Mouse (Mus musculus): ENCODE measurements around the gene Cbx6. TPM values are rescaled to one million over a fixed set of nuclear protein-coding genes. Genes with fewer than 3 reads are reported as not detected.

Cbx6 gene
- polyA plus RNA-seq, 1 experiment from 2014 or later, result 25.4 TPM

GRCm38 (mm10) chr15:79801646-79802045, 32.8 kb downstream of the Cbx6 start:
- H3K4me1 ChIP-seq (ENCODE audit: control insufficient read depth, insufficient read depth, low read length), result peaks cover 15% of the 10 kb centered on the region; the same call in 1 of the 2 replicates
- no peak for ATAC-seq (ENCODE audit: low read depth)
- H3K36me3 ChIP-seq (ENCODE audit: control insufficient read depth, insufficient read depth, low read length), result no peaks in the 10 kb centered on the region
- H3K4me2 ChIP-seq (ENCODE audit: low read depth, low read length), result no peak overlapping the region
- peaks cover 16% of the 10 kb centered on the region for H3K27me3 ChIP-seq (ENCODE audit: control insufficient read depth, insufficient read depth, low read length)
- no peak overlapping the region for H3K4me3 ChIP-seq (ENCODE audit: low read depth, low read length)
- WGBS, result 88% methylated on average over 2 of the region's 2 CpGs
- no peak overlapping the region for H3K9ac ChIP-seq (replicated peaks; ENCODE audit: low read depth, low read length)
- no peak overlapping the region for H3K27ac ChIP-seq (ENCODE audit: low read depth, low read length)
- no peaks in the 10 kb centered on the region for H3K9me3 ChIP-seq (ENCODE audit: control insufficient read depth, low read length)

DNA sequence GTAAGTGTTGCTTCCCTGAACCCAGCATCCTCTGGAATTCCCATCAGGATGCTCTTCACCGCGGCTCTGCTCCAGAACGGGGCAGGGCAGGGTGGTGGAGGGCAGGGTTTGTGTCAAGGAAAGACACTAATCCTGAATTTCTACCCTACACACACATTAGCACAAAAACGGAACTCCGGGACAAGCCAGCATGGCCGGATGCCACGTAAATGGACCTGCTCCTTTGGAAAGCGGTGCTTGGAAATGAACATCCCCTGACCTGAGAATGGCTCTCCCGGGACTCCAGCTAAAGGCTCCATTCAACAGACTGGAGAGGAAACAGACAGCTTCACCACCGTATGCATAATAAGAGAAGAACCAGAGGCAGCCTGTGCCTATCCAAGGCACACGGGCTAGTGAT, 33.8 kb downstream of the Cbx6 start:
- peaks cover 15% of the 10 kb centered on the region; the same call in 1 of the 2 replicates for H3K4me1 ChIP-seq (ENCODE audit: control insufficient read depth, insufficient read depth, low read length)
- H3K36me3 ChIP-seq (ENCODE audit: control insufficient read depth, insufficient read depth, low read length), result no peaks in the 10 kb centered on the region
- H3K9ac ChIP-seq (replicated peaks; ENCODE audit: low read depth, low read length), result no peak overlapping the region
- no peaks in the 10 kb centered on the region for H3K9me3 ChIP-seq (ENCODE audit: control insufficient read depth, low read length)
- no peak overlapping the region for H3K4me2 ChIP-seq (ENCODE audit: low read depth, low read length)
- H3K27ac ChIP-seq (ENCODE audit: low read depth, low read length), result no peak overlapping the region
- 42% methylated on average over 11 of the region's 11 CpGs for WGBS
- no peak for ATAC-seq (ENCODE audit: low read depth)
- H3K4me3 ChIP-seq (ENCODE audit: low read depth, low read length), result no peak overlapping the region
- H3K27me3 ChIP-seq (ENCODE audit: control insufficient read depth, insufficient read depth, low read length), result peaks cover 7% of the 10 kb centered on the region

- Histone ChIP-seq H3K9me3 (ENCODE audit: control insufficient read depth, low read length) (no peaks in the 10 kb centered on the region), H3K4me2 (ENCODE audit: low read depth, low read length) (no peak overlapping the region), H3K36me3 (ENCODE audit: control insufficient read depth, insufficient read depth, low read length) (no peaks in the 10 kb centered on the region), H3K4me1 (ENCODE audit: control insufficient read depth, insufficient read depth, low read length) (peaks cover 6% of the 10 kb centered on the region; the same call in 1 of the 2 replicates), H3K27me3 (ENCODE audit: control insufficient read depth, insufficient read depth, low read length) (peaks cover 4% of the 10 kb centered on the region), H3K9ac (replicated peaks; ENCODE audit: low read depth, low read length) (no peak overlapping the region), H3K4me3 (ENCODE audit: low read depth, low read length) (no peak overlapping the region), H3K27ac (ENCODE audit: low read depth, low read length) (no peak overlapping the region)
- 86% methylated on average over 10 of the region's 10 CpGs for WGBS
- no peak for ATAC-seq (ENCODE audit: low read depth)
Measured at GRCm38 (mm10) chr15:79798591-79798990, 35.9 kb downstream of the Cbx6 start.

GRCm38 (mm10) chr15:79797680-79798079, 36.8 kb downstream of the Cbx6 start:
- Histone ChIP-seq H3K9ac (replicated peaks; ENCODE audit: low read depth, low read length) (no peak overlapping the region), H3K4me2 (ENCODE audit: low read depth, low read length) (no peak overlapping the region), H3K27ac (ENCODE audit: low read depth, low read length) (no peak overlapping the region), H3K4me1 (ENCODE audit: control insufficient read depth, insufficient read depth, low read length) (no peaks in the 10 kb centered on the region; the same call in 1 of the 2 replicates), H3K4me3 (ENCODE audit: low read depth, low read length) (no peak overlapping the region), H3K9me3 (ENCODE audit: control insufficient read depth, low read length) (no peaks in the 10 kb centered on the region), H3K27me3 (ENCODE audit: control insufficient read depth, insufficient read depth, low read length) (no peaks in the 10 kb centered on the region; the same call in 1 of the 2 replicates), H3K36me3 (ENCODE audit: control insufficient read depth, insufficient read depth, low read length) (no peaks in the 10 kb centered on the region)
- 91% methylated on average over 8 of the region's 8 CpGs for WGBS
- ATAC-seq (ENCODE audit: low read depth), result no peak

DNA sequence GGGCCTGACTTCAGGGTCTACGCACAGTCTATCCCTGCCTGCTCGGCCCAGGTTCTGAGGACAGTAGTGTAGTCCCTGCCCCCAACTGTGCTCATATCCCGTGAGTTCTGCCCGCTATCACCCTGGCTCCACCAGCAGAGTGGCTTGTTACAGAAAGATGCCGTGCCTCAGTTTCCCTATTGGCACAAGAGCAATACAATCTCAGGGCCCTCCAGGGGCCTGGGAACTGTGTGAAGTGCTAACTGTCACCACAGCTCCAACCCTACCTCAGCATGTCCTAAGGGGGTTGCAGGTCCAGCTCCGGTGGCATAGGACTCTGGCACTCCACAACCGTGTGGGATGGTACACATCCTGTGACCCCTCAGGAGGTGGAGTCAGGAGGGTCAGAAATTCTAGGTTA, 37.4 kb downstream of the Cbx6 start:
- Histone ChIP-seq H3K4me3 (ENCODE audit: low read depth, low read length) (no peak overlapping the region), H3K4me2 (ENCODE audit: low read depth, low read length) (no peak overlapping the region), H3K9ac (replicated peaks; ENCODE audit: low read depth, low read length) (no peak overlapping the region), H3K9me3 (ENCODE audit: control insufficient read depth, low read length) (no peaks in the 10 kb centered on the region), H3K27ac (ENCODE audit: low read depth, low read length) (no peak overlapping the region), H3K27me3 (ENCODE audit: control insufficient read depth, insufficient read depth, low read length) (no peaks in the 10 kb centered on the region; the same call in 1 of the 2 replicates), H3K36me3 (ENCODE audit: control insufficient read depth, insufficient read depth, low read length) (no peaks in the 10 kb centered on the region), H3K4me1 (ENCODE audit: control insufficient read depth, insufficient read depth, low read length) (no peaks in the 10 kb centered on the region; the same call in 1 of the 2 replicates)
- no peak for ATAC-seq (ENCODE audit: low read depth)
- 82% methylated on average over 7 of the region's 7 CpGs for WGBS

DNA sequence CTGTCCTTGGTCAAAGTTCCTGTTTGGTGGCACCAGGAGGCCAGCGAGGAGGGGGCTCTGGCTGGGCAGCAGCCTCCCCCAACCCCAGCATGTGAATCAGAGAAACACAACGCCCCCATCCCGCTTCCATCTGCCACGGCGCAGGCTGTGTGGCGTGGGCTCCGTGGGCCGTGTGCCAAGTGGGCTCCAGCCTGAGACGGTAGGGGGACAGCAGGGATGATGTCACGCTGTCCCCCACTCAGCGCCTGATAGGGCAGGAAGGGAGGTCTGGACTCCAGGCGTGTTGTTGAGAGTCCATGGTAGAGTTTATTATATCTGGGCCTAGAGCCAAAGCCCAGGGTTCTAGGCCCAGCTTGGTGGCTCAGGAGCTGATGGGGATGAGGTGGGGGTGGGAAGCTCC, 38.2 kb downstream of the Cbx6 start:
- no peak for ATAC-seq (ENCODE audit: low read depth)
- 71% methylated on average over 12 of the region's 12 CpGs for WGBS

GRCm38 (mm10) chr15:79794173-79794572, 40.3 kb downstream of the Cbx6 start:
- Histone ChIP-seq H3K9ac (replicated peaks; ENCODE audit: low read depth, low read length) (no peak overlapping the region), H3K27ac (ENCODE audit: low read depth, low read length) (no peak overlapping the region), H3K4me3 (ENCODE audit: low read depth, low read length) (no peak overlapping the region), H3K4me1 (ENCODE audit: control insufficient read depth, insufficient read depth, low read length) (no peaks in the 10 kb centered on the region), H3K27me3 (ENCODE audit: control insufficient read depth, insufficient read depth, low read length) (no peaks in the 10 kb centered on the region), H3K9me3 (ENCODE audit: control insufficient read depth, low read length) (no peaks in the 10 kb centered on the region), H3K36me3 (ENCODE audit: control insufficient read depth, insufficient read depth, low read length) (no peaks in the 10 kb centered on the region), H3K4me2 (ENCODE audit: low read depth, low read length) (no peak overlapping the region)
- ATAC-seq (ENCODE audit: low read depth), result no peak
- 39% methylated on average over 20 of the region's 20 CpGs for WGBS

More for the DNA sequence above, 38.2 kb downstream of the Cbx6 start:
- Histone ChIP-seq H3K36me3 (ENCODE audit: control insufficient read depth, insufficient read depth, low read length) (no peaks in the 10 kb centered on the region), H3K27me3 (ENCODE audit: control insufficient read depth, insufficient read depth, low read length) (no peaks in the 10 kb centered on the region), H3K9me3 (ENCODE audit: control insufficient read depth, low read length) (no peaks in the 10 kb centered on the region), H3K4me2 (ENCODE audit: low read depth, low read length) (no peak overlapping the region), H3K4me1 (ENCODE audit: control insufficient read depth, insufficient read depth, low read length) (no peaks in the 10 kb centered on the region), H3K9ac (replicated peaks; ENCODE audit: low read depth, low read length) (no peak overlapping the region), H3K4me3 (ENCODE audit: low read depth, low read length) (no peak overlapping the region), H3K27ac (ENCODE audit: low read depth, low read length) (no peak overlapping the region)

- H3K27ac ChIP-seq (ENCODE audit: low read depth, low read length), result no peak overlapping the region
- H3K27me3 ChIP-seq (ENCODE audit: control insufficient read depth, insufficient read depth, low read length), result no peaks in the 10 kb centered on the region
- H3K4me3 ChIP-seq (ENCODE audit: low read depth, low read length), result no peak overlapping the region
- no peak overlapping the region for H3K4me2 ChIP-seq (ENCODE audit: low read depth, low read length)
- WGBS, result 97% methylated on average over 9 of the region's 9 CpGs
- no peak for ATAC-seq (ENCODE audit: low read depth)
- no peaks in the 10 kb centered on the region for H3K36me3 ChIP-seq (ENCODE audit: control insufficient read depth, insufficient read depth, low read length)
- no peaks in the 10 kb centered on the region for H3K9me3 ChIP-seq (ENCODE audit: control insufficient read depth, low read length)
- H3K4me1 ChIP-seq (ENCODE audit: control insufficient read depth, insufficient read depth, low read length), result no peaks in the 10 kb centered on the region
- H3K9ac ChIP-seq (replicated peaks; ENCODE audit: low read depth, low read length), result no peak overlapping the region
Measured at GRCm38 (mm10) chr15:79793076-79793475, 41.4 kb downstream of the Cbx6 start.

DNA sequence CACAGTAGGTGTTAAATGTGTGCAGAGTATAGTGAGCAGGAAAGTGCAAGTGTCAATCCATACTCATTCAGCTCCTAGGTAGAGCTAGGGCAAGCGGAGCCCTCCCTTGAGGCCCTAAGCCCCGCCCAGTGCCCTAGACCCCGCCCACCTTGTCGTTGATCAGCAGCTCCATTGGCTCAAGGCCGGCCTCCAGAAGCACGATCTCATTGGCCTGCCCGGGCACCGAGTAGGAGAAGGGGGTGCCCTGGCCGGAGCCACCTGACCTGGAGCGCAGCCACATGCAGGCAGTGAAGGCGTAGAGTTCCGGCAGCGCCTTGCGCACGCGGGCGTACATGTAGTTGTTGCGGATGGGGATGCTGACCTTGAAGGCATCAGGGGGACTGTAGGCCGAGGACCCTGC, 42.0 kb downstream of the Cbx6 start:
- Histone ChIP-seq H3K9ac (replicated peaks; ENCODE audit: low read depth, low read length) (no peak overlapping the region), H3K4me3 (ENCODE audit: low read depth, low read length) (no peak overlapping the region), H3K27me3 (ENCODE audit: control insufficient read depth, insufficient read depth, low read length) (no peaks in the 10 kb centered on the region), H3K4me2 (ENCODE audit: low read depth, low read length) (no peak overlapping the region), H3K36me3 (ENCODE audit: control insufficient read depth, insufficient read depth, low read length) (no peaks in the 10 kb centered on the region), H3K9me3 (ENCODE audit: control insufficient read depth, low read length) (no peaks in the 10 kb centered on the region), H3K27ac (ENCODE audit: low read depth, low read length) (no peak overlapping the region), H3K4me1 (ENCODE audit: control insufficient read depth, insufficient read depth, low read length) (no peaks in the 10 kb centered on the region)
- WGBS, result 21% methylated on average over 19 of the region's 19 CpGs
- ATAC-seq (ENCODE audit: low read depth), result no peak

Data from neural tube, embryonic 14.5 days (tissue).